Mouse (Mus musculus) embryonic facial prominence, embryonic 11.5 days (tissue): Measurements from ENCODE around the gene Usp51. TPM values are rescaled to one million over a fixed set of nuclear protein-coding genes. Genes with fewer than 3 reads are reported as not detected.

Experiments used
- polyA plus RNA-seq: library from polyadenylated mRNA; unstranded; fragments of >200 nt; fragmentation: Nextera tagmentation; extraction: Ambion mirVana; gene quantifications from 2 replicates; pipeline ENCODE4 v1.2.1, GENCODE M21; 2014

Usp51 gene
- polyA plus RNA-seq, 1 experiment from 2014 or later = 3.7 TPM

Other genes with a start within 250 kb of the Usp51 start
- gene Shroom2, start 237.0 kb upstream of the Usp51 start, polyA plus RNA-seq = 6.8 and 7.1 TPM in 2 replicates
- gene Gpr143, start 224.5 kb upstream of the Usp51 start, polyA plus RNA-seq = 0.81 and 1.1 TPM in 2 replicates
- gene Mageh1, start 31.1 kb downstream of the Usp51 start, polyA plus RNA-seq = 73.7 and 77.6 TPM in 2 replicates
- gene Foxr2, start 112.3 kb downstream of the Usp51 start, polyA plus RNA-seq = 0.13 and 0.49 TPM in 2 replicates
- gene Rragb, start 133.5 kb downstream of the Usp51 start, polyA plus RNA-seq = 4.8 and 4.9 TPM in 2 replicates
- 1.9 TPM in 2 replicates for gene Klf8, start 231.0 kb downstream of the Usp51 start, polyA plus RNA-seq